Mouse (Mus musculus) cerebellum, adult 2 months (tissue): Measurements from ENCODE around the gene A4gnt. TPM values are rescaled to one million over a fixed set of nuclear protein-coding genes. Genes with fewer than 3 reads are reported as not detected.

ENCODE experiments used
- DNase-seq, 2 experiments: peaks; one replicate each; pipeline ENCODE4 v3.0.0; 2021
- H3K27ac ChIP-seq: fragments of 200-500 bp; 2 replicates; pipeline ENCODE4 v1.5.1; 2012; ENCODE audit warnings: low read length, control low read depth, inconsistent platforms; ENCODE audit not compliant: insufficient read depth
- H3K27me3 ChIP-seq: fragments of 200-500 bp; 2 replicates; pipeline ENCODE4 v1.6.1; 2012; ENCODE audit warnings: inconsistent platforms, mild to moderate bottlenecking, low read length, moderate library complexity; ENCODE audit not compliant: control insufficient read depth, insufficient read depth
- H3K4me1 ChIP-seq: fragments of 200-500 bp; 2 replicates; pipeline ENCODE4 v1.6.1; 2011; ENCODE audit warnings: low read length; ENCODE audit not compliant: control insufficient read depth, insufficient read depth
- H3K4me3 ChIP-seq: fragments of 200-500 bp; replicated peaks from 2 replicates; pipeline ENCODE3; 2011; ENCODE audit warnings: mild to moderate bottlenecking, low read depth, low read length, control low read depth; ENCODE audit not compliant: insufficient read depth
- CTCF ChIP-seq: fragments of 200-500 bp; IDR thresholded peaks from 2 replicates; pipeline ENCODE4 v1.5.1; 2011; ENCODE audit warnings: low read depth, mild to moderate bottlenecking, control low read depth, low read length, moderate library complexity, borderline replicate concordance; ENCODE audit not compliant: insufficient read depth
- POLR2A ChIP-seq: fragments of 200-500 bp; IDR thresholded peaks from 2 replicates; pipeline ENCODE4 v1.6.1; 2011; ENCODE audit warnings: low read length, control low read depth, borderline replicate concordance; ENCODE audit not compliant: insufficient read depth
- WGBS: fragments of 180-500 bp; shearing (Covaris S2); methylation state at CpG from one replicate; pipeline ENCODE4 v1.1.7; 2018; 5-methylcytosine and 5-hydroxymethylcytosine counted together
- polyA plus RNA-seq: library from polyadenylated mRNA; depleted of rRNA; stranded (reverse); fragments of >200 nt; gene quantifications from 2 replicates; pipeline ENCODE4 v1.2.3, GENCODE M21; 2012

Gene A4gnt
- polyA plus RNA-seq, 1 experiment = not detected

GRCm38 (mm10) chr9:99637736-99638135 lies 25.4 kb downstream of the A4gnt start:
- WGBS = 55% methylated on average over 13 of the region's 13 CpGs
- no peak for TF ChIP-seq CTCF
- TF ChIP-seq POLR2A = no peak

GRCm38 (mm10) chr9:99639957-99640356 lies 27.7 kb downstream of the A4gnt start:
- WGBS = 89% methylated on average over 5 of the region's 5 CpGs
- Histone ChIP-seq H3K27ac (no peak overlapping the region), H3K27me3 (no peaks in the 10 kb centered on the region), H3K4me1 (no peaks in the 10 kb centered on the region), H3K4me3 (no peak overlapping the region)
- no peak for DNase-seq
- TF ChIP-seq CTCF = no peak
- TF ChIP-seq POLR2A = no peak

More at GRCm38 (mm10) chr9:99637736-99638135, 25.4 kb downstream of the A4gnt start:
- H3K27me3 ChIP-seq = no peaks in the 10 kb centered on the region
- no peak overlapping the region for H3K27ac ChIP-seq
- H3K4me1 ChIP-seq = no peaks in the 10 kb centered on the region; the same call in 1 of the 2 replicates
- H3K4me3 ChIP-seq = no peak overlapping the region
- no peak for DNase-seq

DNA sequence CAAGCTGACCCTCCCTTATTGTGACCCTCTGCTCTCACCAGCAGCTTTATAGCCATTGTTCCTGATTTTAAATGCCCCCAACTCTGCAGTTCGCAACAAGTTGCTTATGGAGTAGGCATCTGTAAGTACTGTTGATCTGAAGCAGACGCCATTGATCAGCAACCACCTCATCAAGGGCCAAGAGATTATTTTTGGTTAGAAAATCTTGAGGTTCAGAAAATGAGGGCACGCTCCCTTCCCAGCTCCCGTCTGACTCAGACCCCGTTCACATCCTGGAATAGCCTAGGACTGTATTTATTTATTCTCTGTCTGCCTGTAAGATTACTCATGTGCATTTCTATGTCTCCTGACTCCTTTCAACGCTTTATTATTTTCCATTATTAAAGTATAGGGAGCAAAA lies 33.1 kb downstream of the A4gnt start:
- Histone ChIP-seq H3K27ac (no peak overlapping the region), H3K4me1 (no peaks in the 10 kb centered on the region), H3K4me3 (no peak overlapping the region), H3K27me3 (no peaks in the 10 kb centered on the region)
- TF ChIP-seq POLR2A (no peak), CTCF (no peak)
- DNase-seq = no peak
- 87% methylated on average over 6 of the region's 6 CpGs for WGBS

DNA sequence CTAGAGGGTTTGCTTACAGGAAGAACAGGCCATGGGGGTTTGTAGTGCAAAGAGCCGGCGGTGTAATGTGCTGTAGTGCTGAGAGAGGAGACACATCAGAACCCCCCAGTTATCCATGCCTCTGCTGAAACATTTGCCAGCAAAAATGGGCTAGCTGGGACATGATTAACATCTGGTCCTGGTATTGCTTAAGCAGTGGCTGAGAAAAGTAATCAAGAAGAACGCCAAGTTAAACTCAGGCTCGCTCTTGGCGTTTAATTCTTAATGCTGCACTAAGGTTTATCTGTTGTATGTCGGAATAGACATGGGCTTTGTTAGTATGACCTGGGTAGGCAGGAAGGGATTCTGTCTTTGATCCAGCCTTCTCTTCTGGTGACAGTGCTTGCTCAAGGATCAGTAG lies 33.8 kb downstream of the A4gnt start:
- Histone ChIP-seq H3K27me3 (no peaks in the 10 kb centered on the region), H3K4me3 (no peak overlapping the region), H3K4me1 (no peaks in the 10 kb centered on the region), H3K27ac (no peak overlapping the region)
- no peak for TF ChIP-seq POLR2A
- TF ChIP-seq CTCF = no peak
- 94% methylated on average over 6 of the region's 6 CpGs for WGBS
- no peak for DNase-seq

GRCm38 (mm10) chr9:99660756-99661155 lies 48.5 kb downstream of the A4gnt start:
- TF ChIP-seq POLR2A = no peak
- no peak for TF ChIP-seq CTCF
- WGBS = 57% methylated on average over 10 of the region's 10 CpGs
- H3K4me1 ChIP-seq = no peaks in the 10 kb centered on the region
- no peaks in the 10 kb centered on the region for H3K27me3 ChIP-seq
- DNase-seq = no peak
- H3K27ac ChIP-seq = no peak overlapping the region
- H3K4me3 ChIP-seq = no peak overlapping the region

- H3K27me3 ChIP-seq = no peaks in the 10 kb centered on the region
- DNase-seq = no peak
- TF ChIP-seq POLR2A = no peak
- no peak for TF ChIP-seq CTCF
- no peaks in the 10 kb centered on the region for H3K4me1 ChIP-seq
- WGBS = 71% methylated on average over 16 of the region's 16 CpGs
- no peak overlapping the region for H3K27ac ChIP-seq
- H3K4me3 ChIP-seq = no peak overlapping the region
Measured at GRCm38 (mm10) chr9:99661606-99662166, 49.4 kb downstream of the A4gnt start.

- peak; percentile 46 to 63 for DNase-seq
- 19% methylated on average over 7 of the region's 7 CpGs for WGBS
- Histone ChIP-seq H3K27ac (no peak overlapping the region), H3K27me3 (no peaks in the 10 kb centered on the region), H3K4me1 (no peaks in the 10 kb centered on the region), H3K4me3 (no peak overlapping the region)
- TF ChIP-seq POLR2A = no peak
- TF ChIP-seq CTCF = peak; percentile 78
Measured at GRCm38 (mm10) chr9:99662406-99662805, 50.1 kb downstream of the A4gnt start.

DNA sequence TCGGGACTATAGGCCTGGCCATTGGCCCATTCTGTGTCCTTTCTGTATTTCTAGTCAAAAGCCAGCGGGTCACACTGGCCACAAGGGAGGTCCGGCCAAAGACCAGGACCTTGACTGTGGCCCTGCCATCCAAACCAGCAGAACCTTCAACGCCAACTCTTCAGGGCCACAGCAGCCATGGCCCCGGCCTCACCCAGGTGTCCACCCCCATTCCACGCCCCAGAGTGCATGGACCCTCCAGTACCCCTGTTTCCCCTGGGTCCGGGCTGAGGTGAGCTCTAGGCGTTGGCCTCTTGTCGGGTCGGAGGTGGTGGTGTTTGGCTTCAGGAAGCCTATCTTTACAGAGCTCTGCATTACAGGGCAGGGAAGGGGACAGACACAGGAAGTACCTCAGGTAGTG lies 50.6 kb downstream of the A4gnt start:
- TF ChIP-seq CTCF = no peak
- no peak for TF ChIP-seq POLR2A
- DNase-seq = no peak
- 88% methylated on average over 10 of the region's 10 CpGs for WGBS

More for the DNA sequence above, 50.6 kb downstream of the A4gnt start:
- H3K27ac ChIP-seq = no peak overlapping the region
- no peaks in the 10 kb centered on the region for H3K27me3 ChIP-seq
- no peaks in the 10 kb centered on the region for H3K4me1 ChIP-seq
- H3K4me3 ChIP-seq = no peak overlapping the region
